Mouse (Mus musculus): Measurements from ENCODE around the gene Gm49388. TPM values are rescaled to one million over a fixed set of nuclear protein-coding genes. Genes with fewer than 3 reads are reported as not detected.

Gene Gm49388
- polyA plus RNA-seq, 1 experiment from 2014 or later: 0.26 TPM

GRCm38 (mm10) chr7:127776426-127776825, 9.0 kb upstream of the Gm49388 start, which contains the start of gene Setd1a:
TSS of gene Setd1a (plus strand) at chr7:127776670.
- peak; percentile 53 for ATAC-seq
- Histone ChIP-seq H3K27me3 (ENCODE audit: insufficient read depth, low read length) (no peaks in the 10 kb centered on the region), H3K27ac (ENCODE audit: low read depth) (peak within 1 kb of the TSS; percentile 98), H3K36me3 (replicated peaks; ENCODE audit: insufficient read depth, low read length) (peaks cover 25% of the 10 kb centered on the region), H3K9ac (replicated peaks) (peak within 1 kb of the TSS; percentile 93), H3K9me3 (ENCODE audit: low read length) (no peaks in the 10 kb centered on the region), H3K4me1 (ENCODE audit: insufficient read depth) (peaks cover 11% of the 10 kb centered on the region), H3K4me2 (ENCODE audit: low read depth, low read length) (peak within 1 kb of the TSS; percentile 95), H3K4me3 (ENCODE audit: low read depth, low read length) (peak within 1 kb of the TSS; percentile 96)
- TF ChIP-seq CTCF (IDR thresholded peaks at IDR 0.05; ENCODE audit: low read depth): no peak
- peak; percentile 6; the same call in 1 of the 2 replicates for TF ChIP-seq EP300 (IDR thresholded peaks at IDR 0.05; ENCODE audit: low read depth)
- under 1% methylated on average over 23 of the region's 23 CpGs for WGBS (ENCODE audit: insufficient replicate concordance)
- DNase-seq: peak; percentile 92

GRCm38 (mm10) chr7:127776878-127777473, 8.4 kb upstream of the Gm49388 start:
- TF ChIP-seq CTCF (IDR thresholded peaks at IDR 0.05; ENCODE audit: low read depth): no peak
- TF ChIP-seq EP300 (IDR thresholded peaks at IDR 0.05; ENCODE audit: low read depth): 0 out of 2 replicates have a peak, but pooled peaks have one; percentile 44
- under 1% methylated on average over 57 of the region's 70 CpGs for WGBS (ENCODE audit: insufficient replicate concordance)
- Histone ChIP-seq H3K4me1 (ENCODE audit: insufficient read depth) (peaks cover 8% of the 10 kb centered on the region), H3K27me3 (ENCODE audit: insufficient read depth, low read length) (no peaks in the 10 kb centered on the region), H3K4me3 (ENCODE audit: low read depth, low read length) (peak overlapping the region; percentile 96), H3K9me3 (ENCODE audit: low read length) (no peaks in the 10 kb centered on the region), H3K9ac (replicated peaks) (peak overlapping the region; percentile 93), H3K36me3 (replicated peaks; ENCODE audit: insufficient read depth, low read length) (peaks cover 30% of the 10 kb centered on the region), H3K27ac (ENCODE audit: low read depth) (peak overlapping the region; percentile 98), H3K4me2 (ENCODE audit: low read depth, low read length) (peak overlapping the region; percentile 95)
- ATAC-seq: peak; percentile 92
- peak; percentile 98 for DNase-seq

DNA sequence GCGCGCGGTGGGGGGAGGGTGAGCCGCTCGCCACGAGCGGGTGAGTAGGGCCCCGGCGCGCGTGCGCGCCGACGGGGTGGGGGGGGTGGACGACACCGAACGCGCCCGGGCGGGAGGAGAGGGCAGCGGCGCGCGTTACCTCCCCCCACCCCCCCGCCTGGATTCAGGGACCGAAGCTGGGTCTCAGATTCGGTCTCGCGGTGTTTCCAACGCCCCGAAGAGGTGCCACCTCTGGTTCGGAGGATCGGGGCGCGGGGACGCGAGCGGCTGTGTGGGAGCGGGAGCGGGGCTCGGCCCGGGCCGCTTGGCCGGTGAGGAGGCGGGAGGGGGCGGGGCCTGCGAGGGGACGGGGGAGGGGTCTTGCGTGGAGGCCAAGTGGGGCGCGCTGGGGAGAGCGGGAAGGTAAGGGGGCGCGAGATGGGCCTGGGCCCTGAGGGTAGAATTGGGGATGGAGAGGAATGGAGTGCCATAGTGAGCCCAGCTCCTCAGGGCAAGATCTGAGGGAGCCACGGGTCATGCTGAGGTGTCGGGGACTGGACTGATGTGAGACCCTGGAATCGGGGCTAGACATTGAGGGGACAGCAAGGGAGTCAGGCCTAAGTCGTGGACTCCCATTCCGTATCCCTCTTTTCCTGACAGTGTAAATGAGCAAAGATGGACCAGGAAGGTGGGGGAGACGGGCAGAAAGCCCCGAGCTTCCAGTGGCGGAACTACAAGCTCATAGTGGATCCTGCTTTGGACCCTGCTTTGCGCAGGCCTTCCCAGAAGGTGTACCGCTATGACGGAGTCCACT, 7.7 kb upstream of the Gm49388 start:
- DNase-seq (peak; percentile 80), ATAC-seq (peak; percentile 60)
- Histone ChIP-seq H3K27me3 (ENCODE audit: insufficient read depth, low read length) (no peaks in the 10 kb centered on the region), H3K9ac (replicated peaks) (peak overlapping the region; percentile 93), H3K4me2 (ENCODE audit: low read depth, low read length) (peak overlapping the region; percentile 95), H3K27ac (ENCODE audit: low read depth) (peak overlapping the region; percentile 98), H3K4me3 (ENCODE audit: low read depth, low read length) (peak overlapping the region; percentile 96), H3K4me1 (ENCODE audit: insufficient read depth) (peaks cover 5% of the 10 kb centered on the region), H3K9me3 (ENCODE audit: low read length) (no peaks in the 10 kb centered on the region), H3K36me3 (replicated peaks; ENCODE audit: insufficient read depth, low read length) (peaks cover 37% of the 10 kb centered on the region)
- 5% methylated on average over 42 of the region's 66 CpGs for WGBS (ENCODE audit: insufficient replicate concordance)
- no peak for TF ChIP-seq EP300 (IDR thresholded peaks at IDR 0.05; ENCODE audit: low read depth)
- no peak for TF ChIP-seq CTCF (IDR thresholded peaks at IDR 0.05; ENCODE audit: low read depth)

GRCm38 (mm10) chr7:127778350-127778749, 7.1 kb upstream of the Gm49388 start:
- H3K9me3 ChIP-seq (ENCODE audit: low read length): no peaks in the 10 kb centered on the region
- H3K36me3 ChIP-seq (replicated peaks; ENCODE audit: insufficient read depth, low read length): peaks cover 41% of the 10 kb centered on the region
- no peak for TF ChIP-seq EP300 (IDR thresholded peaks at IDR 0.05; ENCODE audit: low read depth)
- no peak for TF ChIP-seq CTCF (IDR thresholded peaks at IDR 0.05; ENCODE audit: low read depth)
- no peak overlapping the region for H3K27ac ChIP-seq (ENCODE audit: low read depth)
- ATAC-seq (no peak), DNase-seq (no peak)
- H3K4me3 ChIP-seq (ENCODE audit: low read depth, low read length): peak overlapping the region; percentile 96
- peak overlapping the region; percentile 95 for H3K4me2 ChIP-seq (ENCODE audit: low read depth, low read length)
- peak overlapping the region; percentile 93 for H3K9ac ChIP-seq (replicated peaks)
- H3K27me3 ChIP-seq (ENCODE audit: insufficient read depth, low read length): no peaks in the 10 kb centered on the region
- H3K4me1 ChIP-seq (ENCODE audit: insufficient read depth): peaks cover 5% of the 10 kb centered on the region
- 72% methylated on average over 4 of the region's 4 CpGs for WGBS (ENCODE audit: insufficient replicate concordance)

- Histone ChIP-seq H3K27ac (ENCODE audit: low read depth) (no peak overlapping the region), H3K4me3 (ENCODE audit: low read depth, low read length) (no peak overlapping the region), H3K4me2 (ENCODE audit: low read depth, low read length) (no peak overlapping the region), H3K9me3 (ENCODE audit: low read length) (no peaks in the 10 kb centered on the region), H3K27me3 (ENCODE audit: insufficient read depth, low read length) (no peaks in the 10 kb centered on the region), H3K36me3 (replicated peaks; ENCODE audit: insufficient read depth, low read length) (peaks cover 75% of the 10 kb centered on the region), H3K9ac (replicated peaks) (no peak overlapping the region), H3K4me1 (ENCODE audit: insufficient read depth) (no peaks in the 10 kb centered on the region)
- WGBS (ENCODE audit: insufficient replicate concordance): 92% methylated on average over 23 of the region's 23 CpGs
- ATAC-seq (no peak), DNase-seq (no peak)
- no peak for TF ChIP-seq EP300 (IDR thresholded peaks at IDR 0.05; ENCODE audit: low read depth)
- no peak for TF ChIP-seq CTCF (IDR thresholded peaks at IDR 0.05; ENCODE audit: low read depth)
These were observed 11.9 kb downstream of the Gm49388 start for GRCm38 (mm10) chr7:127797076-127797845.

DNA sequence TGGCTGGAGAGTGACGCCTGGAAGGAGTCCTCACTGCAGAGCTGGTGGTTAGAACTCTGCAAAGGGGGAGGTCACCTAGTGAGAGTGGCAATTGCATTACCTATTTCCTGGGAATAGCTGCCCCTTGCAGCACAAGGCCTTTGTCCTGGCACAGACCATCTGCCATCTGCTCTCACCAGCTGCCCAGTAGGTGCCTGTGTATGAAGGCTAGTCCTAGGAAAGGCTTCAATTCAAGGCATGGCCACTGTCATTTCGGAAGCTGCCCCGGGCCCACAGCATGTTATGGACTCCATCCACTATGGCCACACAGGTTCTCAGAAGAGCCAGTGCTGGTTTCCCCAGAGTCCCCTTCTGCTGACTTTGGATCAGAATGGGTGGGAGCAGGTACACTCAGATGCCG, 13.2 kb downstream of the Gm49388 start:
- Histone ChIP-seq H3K27ac (ENCODE audit: low read depth) (no peak overlapping the region), H3K9me3 (ENCODE audit: low read length) (no peaks in the 10 kb centered on the region), H3K4me2 (ENCODE audit: low read depth, low read length) (no peak overlapping the region), H3K27me3 (ENCODE audit: insufficient read depth, low read length) (no peaks in the 10 kb centered on the region), H3K36me3 (replicated peaks; ENCODE audit: insufficient read depth, low read length) (peaks cover 71% of the 10 kb centered on the region), H3K9ac (replicated peaks) (no peak overlapping the region), H3K4me1 (ENCODE audit: insufficient read depth) (peaks cover 5% of the 10 kb centered on the region), H3K4me3 (ENCODE audit: low read depth, low read length) (no peak overlapping the region)
- TF ChIP-seq CTCF (IDR thresholded peaks at IDR 0.05; ENCODE audit: low read depth): no peak
- no peak for TF ChIP-seq EP300 (IDR thresholded peaks at IDR 0.05; ENCODE audit: low read depth)
- 79% methylated on average over 4 of the region's 4 CpGs for WGBS (ENCODE audit: insufficient replicate concordance)
- DNase-seq (no peak), ATAC-seq (no peak)

Data from liver, postnatal 0 days (tissue).